Mouse (Mus musculus) neutrophil, adult 5-6 weeks (primary cell): ENCODE measurements at regions not wholly inside any gene's neighbourhood (a gene's known extent, or its start where the extent isn't known, plus 50 kb on each side); places are given as distances from the start of the nearest gene placed in this dataset.

Experiments
- ATAC-seq: fragments of 151-379, 151-347 bp; 2 replicates; pipeline ENCODE4 v1.8.0; 2017; ENCODE audit warnings: mild to moderate bottlenecking, moderate TSS enrichment; ENCODE audit not compliant: insufficient number of reproducible peaks, poor library complexity, low FRiP score, severe bottlenecking; ENCODE audit errors: extremely low read depth

DNA sequence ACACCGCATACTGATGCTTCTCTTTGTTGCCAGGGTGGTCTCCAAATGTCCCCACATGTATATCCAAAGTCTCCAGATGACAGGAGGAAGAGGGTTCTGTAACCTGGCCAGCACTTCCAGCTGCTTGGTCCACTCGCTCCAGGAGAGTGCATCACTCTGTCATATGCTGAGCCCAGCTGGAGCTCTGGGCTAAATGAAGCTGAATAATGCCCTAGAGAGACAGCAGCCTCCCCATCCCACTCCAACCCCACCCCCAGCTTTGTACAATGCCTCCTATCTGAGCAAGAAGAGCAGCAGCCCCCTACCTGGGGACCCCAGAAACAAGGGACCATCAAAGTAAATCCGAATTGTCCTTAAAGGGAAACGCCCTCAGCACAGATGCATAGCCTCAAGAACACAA is 219.0 kb upstream of the Pabpc6 start:
- ATAC-seq: no peak

DNA sequence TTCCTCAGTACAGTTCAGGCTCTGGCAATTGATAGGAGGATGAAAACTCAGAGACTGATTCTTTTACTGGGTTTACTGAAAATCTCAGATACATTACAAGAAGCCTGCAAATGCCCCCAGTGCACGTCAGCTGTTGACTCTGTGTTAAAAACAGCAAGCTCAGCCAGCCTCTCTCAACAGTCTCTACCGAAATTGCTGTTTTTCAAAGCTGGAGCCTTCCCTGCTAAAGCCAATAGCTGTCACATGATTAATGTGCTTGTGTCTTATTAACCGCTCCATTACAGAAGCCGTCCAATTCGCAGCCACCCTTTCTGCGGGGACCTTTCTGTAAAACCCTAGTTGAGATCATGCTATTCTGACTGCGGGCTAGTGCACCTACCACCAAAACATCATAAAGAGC is 215.6 kb upstream of the Pabpc6 start:
- ATAC-seq: no peak

DNA sequence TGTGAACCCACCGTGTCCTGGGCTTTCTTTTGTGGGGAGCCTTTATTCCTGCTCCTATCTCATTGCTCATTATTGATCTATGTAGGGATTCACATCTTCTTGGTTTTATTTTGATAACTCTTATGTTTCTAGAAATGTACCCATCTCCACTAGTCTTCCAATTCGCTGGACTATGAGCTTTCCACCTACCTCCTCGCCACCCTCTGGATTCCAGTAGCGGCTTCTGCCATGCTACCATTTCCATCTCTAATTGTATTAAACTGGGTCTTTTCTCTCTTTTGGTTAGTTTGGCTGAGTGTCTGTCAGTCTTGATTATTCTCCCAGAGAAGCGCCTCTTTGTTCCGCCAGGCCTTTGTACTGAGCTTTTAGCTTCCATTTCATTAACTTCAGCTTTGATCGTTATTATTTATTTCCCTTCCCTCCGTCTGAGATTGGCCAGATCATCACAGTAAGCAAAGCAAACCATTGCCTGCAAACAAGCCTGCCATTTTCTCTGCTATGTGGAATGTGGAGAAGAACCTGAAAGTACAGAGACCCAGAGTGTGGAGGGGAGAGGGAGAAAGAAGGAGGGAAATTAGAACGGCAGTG is 213.2 kb upstream of the Pabpc6 start:
- ATAC-seq: no peak

DNA sequence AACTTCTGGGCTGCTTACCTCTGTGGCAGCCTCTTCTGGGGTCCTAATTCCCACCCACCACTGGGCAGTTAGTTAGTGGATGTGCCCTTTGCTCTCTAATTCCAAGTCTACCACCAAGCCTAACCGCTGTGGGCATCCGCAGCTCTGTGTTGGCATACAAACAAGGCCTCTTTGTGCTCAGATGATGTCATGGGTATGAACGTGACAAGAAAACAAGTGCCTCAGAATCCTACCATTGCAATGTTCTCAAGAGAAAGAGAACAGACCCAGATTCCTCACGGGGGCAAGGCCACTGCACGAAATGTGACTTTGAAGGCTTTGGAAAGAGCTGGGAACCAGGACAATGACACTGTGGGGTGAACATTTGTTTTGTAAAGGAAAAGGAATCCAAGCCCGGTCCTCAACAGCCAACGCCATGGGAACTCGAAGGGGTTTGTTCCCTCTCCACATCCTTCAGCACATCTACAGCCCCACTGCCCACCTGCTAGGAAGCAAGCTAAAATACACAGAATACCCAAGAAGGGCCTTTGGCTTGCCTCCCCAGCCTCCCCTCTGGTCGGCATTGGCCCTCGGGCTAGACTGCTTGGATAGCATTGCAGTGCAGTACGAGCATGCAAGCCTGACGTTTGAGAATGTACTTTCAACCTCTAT is 210.2 kb upstream of the Pabpc6 start:
- no peak for ATAC-seq

DNA sequence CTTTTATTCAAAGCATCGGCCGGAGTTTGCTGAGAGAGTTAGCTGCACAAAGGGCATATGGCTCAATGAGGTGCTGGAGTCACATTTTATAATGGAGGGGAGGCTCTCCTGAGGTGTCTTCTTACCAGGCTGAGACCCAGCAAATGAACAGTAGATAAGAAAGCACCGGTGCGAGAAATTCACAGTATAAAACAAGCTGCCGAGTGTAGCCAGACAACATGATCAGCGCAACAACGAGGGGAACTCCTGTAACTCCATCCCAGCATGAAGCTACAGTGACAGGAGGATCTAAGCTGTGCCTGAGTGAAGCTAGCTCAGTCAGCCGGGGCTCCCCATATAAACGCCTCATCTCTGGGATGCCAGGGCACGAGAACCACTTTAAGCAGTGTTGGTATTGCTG is 204.2 kb upstream of the Pabpc6 start:
- no peak for ATAC-seq

DNA sequence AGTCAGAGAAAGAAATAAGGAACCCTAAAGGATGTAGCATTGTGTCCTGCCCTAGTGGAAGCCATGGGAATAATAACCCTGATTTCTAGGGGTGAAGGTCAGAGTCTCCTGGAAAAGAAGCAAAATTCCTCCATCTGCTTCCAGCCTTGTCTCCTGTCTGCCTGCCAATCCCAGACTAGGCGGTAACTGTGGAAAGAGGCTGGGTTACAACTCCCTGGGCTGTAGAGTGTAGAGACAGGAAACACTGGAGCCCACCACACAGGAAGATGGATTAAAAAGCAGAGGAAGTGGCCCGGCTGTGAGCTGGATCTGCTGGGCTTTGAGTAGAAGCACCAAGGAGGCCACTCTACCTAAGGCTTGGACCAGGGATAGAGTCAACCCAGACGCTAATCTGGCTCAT is 200.7 kb upstream of the Pabpc6 start:
- ATAC-seq: no peak

DNA sequence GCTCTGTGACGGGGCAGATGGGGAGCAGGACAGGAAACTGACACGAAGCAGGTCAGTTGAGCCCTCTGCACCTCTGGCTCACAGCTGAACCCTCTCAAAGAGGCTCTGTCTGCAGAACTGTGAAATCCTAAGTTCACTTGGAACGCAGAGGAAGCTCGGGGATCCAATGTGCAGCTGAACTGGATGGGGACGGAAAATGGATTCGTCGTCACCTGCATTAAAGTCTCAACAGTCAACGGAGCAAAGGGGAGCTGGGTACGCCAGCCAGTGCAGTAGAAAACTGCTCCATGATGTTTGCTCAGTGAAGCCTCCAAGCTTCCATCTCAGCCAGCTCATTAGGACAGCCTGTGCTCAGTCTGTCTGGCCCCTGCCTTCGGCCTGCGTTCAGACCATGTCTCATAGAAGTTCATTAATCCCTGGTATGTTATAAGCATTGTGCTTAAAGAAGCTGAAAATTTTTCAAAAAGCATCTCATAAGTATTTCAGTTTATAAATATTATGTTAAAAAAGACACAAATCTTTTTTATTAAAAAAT is 199.3 kb upstream of the Pabpc6 start:
- no peak for ATAC-seq

DNA sequence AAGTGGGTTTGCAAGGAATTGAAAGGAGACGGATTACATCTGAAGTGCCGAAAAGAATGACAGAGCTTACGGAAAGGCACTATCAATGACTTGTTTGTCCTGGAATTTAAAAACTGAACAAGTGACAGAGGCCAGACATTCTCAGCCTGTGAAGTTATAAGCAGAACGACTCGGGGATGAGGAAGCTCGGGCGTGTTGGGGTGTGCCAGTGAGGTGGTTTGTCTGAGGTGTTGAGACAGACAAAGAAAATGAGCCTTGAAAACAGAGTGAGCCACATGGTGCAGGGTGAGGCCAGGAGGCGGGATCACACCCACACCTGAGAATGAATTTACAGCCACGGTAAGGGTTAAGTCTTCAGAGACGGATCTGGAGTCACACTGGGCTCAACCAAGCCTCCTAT is 194.7 kb upstream of the Pabpc6 start:
- no peak for ATAC-seq

DNA sequence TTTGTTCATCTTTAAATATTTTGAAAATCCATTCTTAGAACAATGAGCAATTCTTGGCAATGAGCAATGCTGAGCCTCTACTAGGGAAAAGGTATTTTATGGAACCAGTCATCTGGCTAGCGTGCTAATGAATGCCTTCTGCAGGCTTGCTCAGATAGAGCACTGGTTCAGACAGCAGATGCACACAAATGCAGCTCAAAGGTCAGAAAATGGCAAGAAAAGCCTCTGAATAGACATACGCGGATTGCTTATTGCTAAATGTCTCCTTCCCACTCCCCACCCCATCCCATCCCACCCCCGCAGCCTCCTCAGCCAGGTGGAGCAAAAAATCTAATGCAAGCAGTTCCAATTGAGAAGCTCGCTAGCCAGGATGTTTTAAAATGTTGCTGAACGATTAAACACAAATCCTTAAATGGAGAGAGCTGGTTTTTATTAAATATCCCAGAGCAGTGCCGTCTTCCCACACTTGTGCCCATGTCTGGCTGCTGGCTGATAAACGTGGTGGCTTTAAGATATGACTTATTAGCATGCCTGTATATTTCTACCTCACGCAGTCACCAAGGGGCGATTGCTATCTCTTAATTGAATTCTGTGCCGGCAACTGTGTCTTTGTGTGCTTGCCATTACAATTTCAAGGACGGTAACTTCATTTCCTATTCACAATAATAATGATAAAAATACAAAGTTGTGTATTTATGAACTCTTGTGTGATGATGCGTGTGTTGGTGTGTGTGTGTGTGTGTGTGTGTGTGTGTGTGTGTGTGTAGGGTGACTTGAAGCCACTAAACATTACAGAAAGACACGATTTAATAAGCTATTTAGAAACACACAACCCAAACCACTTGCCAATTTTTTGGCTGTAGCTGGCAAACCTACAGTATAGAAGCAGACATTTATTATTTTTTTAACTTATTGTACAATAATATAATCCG is 192.7 kb upstream of the Pabpc6 start:
- no peak for ATAC-seq

DNA sequence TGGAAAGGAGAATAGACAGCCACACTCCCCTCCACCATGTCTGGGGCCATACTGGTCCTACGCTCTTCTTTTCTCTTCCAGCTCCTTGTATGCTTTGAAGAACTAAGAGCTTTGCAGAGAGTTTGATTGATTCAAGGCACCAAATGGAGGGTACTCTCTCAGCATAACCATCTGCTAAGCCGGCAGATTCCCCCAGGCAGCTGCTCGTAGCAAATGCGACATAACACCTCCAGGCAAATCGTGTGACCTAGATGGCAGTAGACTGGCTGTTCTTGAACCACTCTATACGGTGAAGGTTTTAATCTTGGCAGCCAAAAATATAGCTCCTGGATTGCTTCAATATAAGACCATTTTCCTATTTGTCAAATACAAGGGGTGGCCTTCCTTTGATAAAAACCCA is 191.8 kb upstream of the Pabpc6 start:
- ATAC-seq: no peak

DNA sequence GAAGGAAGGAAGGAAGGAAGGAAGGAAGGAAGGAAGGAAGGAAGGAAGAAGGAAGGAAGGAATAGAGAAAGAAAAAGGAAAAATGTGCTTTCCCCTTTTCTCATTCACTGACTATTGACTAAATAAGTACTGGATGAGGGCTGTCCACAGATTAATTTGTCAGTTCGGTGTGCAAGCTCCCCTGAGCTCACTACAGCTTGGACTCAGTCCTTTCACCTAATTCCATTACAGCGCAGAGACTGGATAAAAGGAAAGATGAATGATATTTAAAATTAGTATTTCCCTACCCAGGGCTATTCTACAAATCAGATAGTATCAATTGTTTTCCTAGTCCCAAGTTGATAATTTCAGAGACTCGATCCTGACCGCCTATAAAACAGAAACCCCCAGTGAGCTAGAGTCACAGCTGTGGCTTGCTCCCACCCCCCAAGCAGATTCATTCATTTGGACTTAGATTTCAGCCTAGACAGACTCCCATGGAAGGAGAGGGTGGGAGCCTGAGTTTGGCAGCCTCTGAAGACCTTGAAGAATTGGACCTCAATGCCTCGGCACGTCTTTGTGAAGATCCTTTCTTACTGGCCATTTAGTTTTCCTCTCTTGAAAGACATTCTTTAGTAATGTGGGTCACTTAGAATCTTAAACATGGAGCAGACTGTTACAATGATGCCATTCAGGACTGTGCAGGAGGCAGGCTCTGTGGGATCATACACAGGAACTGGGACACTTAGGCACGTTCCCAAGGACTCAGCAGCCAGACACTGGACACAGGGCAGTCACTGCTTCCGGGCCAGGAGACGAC is 179.2 kb upstream of the Pabpc6 start:
- no peak for ATAC-seq

DNA sequence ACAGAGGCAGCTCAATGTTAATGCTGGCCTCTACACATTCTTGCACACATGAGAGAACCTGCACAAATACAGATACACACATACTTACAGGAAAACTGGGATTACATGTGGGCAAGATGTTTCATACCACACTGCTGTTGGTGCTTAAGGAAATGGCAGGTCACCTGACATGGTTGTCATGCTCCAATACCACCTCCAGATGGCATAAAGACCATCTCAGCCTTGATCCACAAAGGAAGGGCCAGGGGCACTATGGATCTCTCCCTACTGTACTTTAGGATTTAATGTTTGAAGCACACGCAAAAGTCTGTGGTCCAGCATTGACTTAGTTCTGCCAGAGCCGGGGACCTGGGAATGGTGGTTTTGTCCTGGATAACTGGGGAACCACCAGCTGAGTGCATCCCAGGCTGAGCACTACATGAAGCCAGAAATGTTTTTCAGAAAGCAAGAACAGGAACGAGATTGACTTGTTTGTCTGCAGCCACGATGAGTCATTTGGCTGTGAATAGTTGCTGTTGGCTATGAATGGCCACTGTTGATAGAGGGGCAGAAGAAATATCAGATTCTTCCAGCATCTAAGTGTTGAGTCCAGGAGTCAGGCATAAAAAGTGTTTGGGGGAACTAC is 176.0 kb upstream of the Pabpc6 start:
- no peak for ATAC-seq

DNA sequence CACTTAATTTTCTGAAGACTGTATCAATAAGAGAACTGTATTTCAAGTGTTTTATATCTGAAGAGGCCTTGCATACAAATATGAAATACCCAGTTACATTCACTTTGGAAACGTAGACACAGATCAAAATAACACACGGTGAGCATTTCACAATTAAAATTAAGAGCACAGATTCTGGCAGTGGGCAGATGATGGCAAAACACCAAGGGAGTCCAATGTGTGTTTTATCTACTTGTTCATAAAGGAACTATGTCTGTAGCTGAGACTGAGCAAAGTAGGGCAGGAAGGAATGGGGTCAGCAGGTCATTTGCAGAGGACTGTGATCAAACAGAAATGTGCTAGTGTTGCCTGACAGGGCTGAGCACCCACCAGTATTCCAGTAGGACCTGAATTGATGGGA is 171.6 kb upstream of the Pabpc6 start:
- no peak for ATAC-seq

DNA sequence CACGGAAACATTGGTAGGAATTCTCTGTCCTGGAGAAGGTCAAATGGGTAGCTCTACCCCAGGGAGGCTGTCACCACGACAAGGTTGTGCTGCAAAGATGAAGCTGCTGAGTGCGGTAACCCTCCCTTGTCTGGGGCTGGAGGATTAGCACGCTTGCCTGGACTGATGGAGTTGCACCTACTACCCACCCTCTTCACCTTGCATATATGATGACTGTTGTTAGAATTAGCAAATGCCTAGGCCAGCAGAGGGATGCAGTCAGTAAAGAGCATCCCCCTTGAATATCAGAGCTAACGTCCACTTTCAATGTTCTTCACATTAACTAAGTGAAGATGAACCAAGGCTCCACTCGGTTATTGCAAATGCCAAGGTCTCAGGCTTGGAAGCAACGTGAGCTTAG is 169.7 kb upstream of the Pabpc6 start:
- no peak for ATAC-seq

DNA sequence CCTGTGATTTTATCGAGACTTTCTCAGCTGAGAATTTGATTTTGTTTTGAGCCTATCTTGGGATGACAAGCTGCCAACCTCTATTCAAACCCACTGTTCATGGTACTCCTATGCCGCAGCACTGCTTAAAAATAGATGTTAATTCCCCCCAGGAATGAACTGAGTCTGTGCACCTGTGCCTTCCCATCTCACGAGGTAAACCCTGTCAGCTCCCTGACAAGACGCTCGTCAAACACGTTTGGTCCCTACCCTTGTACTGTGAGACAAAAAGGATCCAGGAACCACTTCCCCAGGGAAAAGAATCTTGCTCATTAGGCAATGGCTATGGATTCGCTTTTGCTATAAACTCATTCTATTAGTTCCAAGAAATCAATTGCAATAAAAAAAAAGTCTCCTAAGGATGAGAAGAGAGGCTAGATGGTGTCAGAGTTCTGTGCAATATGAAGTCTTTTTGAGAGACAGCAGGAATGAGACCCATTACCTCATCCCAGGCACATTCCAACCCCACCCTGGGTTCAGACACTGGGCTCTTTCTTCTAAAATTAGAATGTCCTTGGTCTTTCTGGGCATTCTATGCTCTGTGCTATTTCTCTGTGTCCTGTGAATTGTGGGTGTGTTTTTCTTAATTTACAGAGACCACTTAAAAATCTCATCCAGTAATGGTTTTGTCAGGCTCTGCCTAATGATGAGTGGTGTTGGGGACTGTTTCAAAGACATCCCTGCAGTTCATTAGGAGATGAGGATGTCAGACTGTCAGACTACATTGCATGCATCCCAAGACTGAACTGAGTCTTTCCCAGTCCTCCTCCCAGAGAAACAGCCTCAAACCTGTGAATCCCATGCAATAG is 167.7 kb upstream of the Pabpc6 start:
- ATAC-seq: no peak

DNA sequence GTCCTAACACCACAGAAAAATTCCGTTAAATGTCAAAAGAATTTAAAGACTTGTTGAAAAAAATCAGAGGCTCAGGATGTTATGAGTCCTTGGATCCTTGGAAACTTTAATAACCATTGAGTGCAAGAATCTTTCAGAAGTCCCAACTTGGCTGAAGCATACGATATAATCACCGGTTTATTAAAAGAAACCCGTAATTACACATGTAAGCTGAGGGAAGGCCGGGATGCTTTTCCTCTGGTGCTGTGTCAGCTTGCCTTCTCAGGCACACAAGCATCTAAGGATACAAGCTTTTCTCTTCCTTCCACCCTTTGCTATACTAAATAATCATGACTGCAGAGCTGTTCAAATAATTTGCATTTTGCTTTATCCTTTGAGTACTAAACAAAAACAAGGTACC is 160.4 kb upstream of the Pabpc6 start:
- no peak for ATAC-seq

DNA sequence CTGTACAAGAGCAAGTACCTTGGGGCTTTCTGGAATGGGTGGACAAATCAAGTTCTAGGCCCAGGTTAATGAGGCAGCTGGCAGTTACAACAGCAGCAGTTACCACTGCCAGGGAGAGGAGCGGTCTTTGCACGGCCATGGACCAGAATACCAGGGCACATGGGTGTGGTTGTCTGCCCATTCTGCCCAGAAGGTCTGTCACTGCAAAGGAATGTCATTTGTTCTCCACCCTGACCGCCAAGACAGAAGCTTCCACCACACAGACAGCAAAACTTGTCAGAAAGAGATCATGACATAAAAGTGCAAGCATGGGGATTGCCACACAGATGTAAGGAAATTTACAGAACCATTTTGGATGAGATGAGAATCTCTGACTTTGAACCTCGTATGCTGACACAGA is 151.8 kb upstream of the Pabpc6 start:
- ATAC-seq: no peak

DNA sequence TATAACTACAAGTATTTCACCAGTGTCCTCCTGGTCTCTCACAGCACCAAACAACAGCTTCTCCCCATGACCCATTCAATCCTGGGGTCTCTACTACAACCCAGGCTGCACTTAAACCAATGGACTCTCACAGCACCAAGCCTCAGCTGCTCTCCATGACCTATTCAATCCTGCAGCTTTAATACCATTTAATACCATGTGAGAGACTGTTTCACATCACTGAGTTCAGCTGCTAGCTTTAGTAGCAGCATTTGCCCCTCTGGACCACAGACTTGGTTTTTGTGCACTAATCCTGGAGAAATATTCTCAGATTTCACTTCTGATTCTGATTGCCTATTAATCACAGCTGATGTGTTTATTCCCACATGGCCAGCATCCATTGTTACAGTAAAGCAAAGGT is 147.5 kb upstream of the Pabpc6 start:
- ATAC-seq: no peak
